Mouse (Mus musculus) C2C12 (cell line): ENCODE measurements around the gene Hectd3.

ENCODE experiments used
- CEBPB ChIP-seq: IDR thresholded peaks from one replicate; pipeline ENCODE4 v1.6.1; 2011; ENCODE audit warnings: low read depth, mild to moderate bottlenecking, control low read depth, moderate library complexity
- CTCF ChIP-seq: IDR thresholded peaks from one replicate; pipeline ENCODE4 v1.5.1; 2011; ENCODE audit not compliant: control insufficient read depth, insufficient read depth, insufficient read length
- FOSL1 ChIP-seq: IDR thresholded peaks from one replicate; pipeline ENCODE4 v1.8.0; 2011; ENCODE audit warnings: mild to moderate bottlenecking, low read length; ENCODE audit not compliant: poor library complexity, insufficient read depth, severe bottlenecking
- MAX ChIP-seq: IDR thresholded peaks from one replicate; pipeline ENCODE4 v1.6.1; 2011; ENCODE audit warnings: mild to moderate bottlenecking, control low read depth
- MYOD1 ChIP-seq: IDR thresholded peaks from one replicate; pipeline ENCODE4 v1.6.1; 2011; ENCODE audit warnings: low read depth; ENCODE audit not compliant: control insufficient read depth, insufficient read length
- USF1 ChIP-seq: IDR thresholded peaks from one replicate; pipeline ENCODE4 v1.6.1; 2011; ENCODE audit warnings: low read depth, mild to moderate bottlenecking, control low read depth, moderate library complexity

GRCm38 (mm10) chr4:117017738-117018137 is 22.6 kb downstream of the Hectd3 start:
- TF ChIP-seq MAX (no peak), CTCF (no peak), MYOD1 (no peak), CEBPB (no peak), USF1 (no peak), FOSL1 (no peak)
